Mouse (Mus musculus) heart, adult 2 months (tissue): ENCODE measurements around the gene 1110032A03Rik.

ENCODE experiments used
- CTCF ChIP-seq: fragments of 200-600 bp; IDR thresholded peaks from 2 replicates; pipeline ENCODE4 v1.8.1; 2022; ENCODE audit warnings: antibody characterized with exemption, mild to moderate bottlenecking, moderate library complexity
- POLR2A ChIP-seq: fragments of 200-500 bp; IDR thresholded peaks from 2 replicates; pipeline ENCODE4 v1.6.1; 2011; ENCODE audit warnings: mild to moderate bottlenecking, low read depth, low read length, control low read depth; ENCODE audit not compliant: insufficient read depth

- TF ChIP-seq CTCF (no peak), POLR2A (no peak)
Observed at GRCm38 (mm10) chr9:50724661-50725330, 50.5 kb downstream of the 1110032A03Rik start.
